Mouse (Mus musculus) CD4-positive, CD25-positive, alpha-beta regulatory T cell, adult 4 months (primary cell): ENCODE measurements around the gene Hspe1. TPM values are rescaled to one million over a fixed set of nuclear protein-coding genes. Genes with fewer than 3 reads are reported as not detected.
A peak's percentile ranks its signal among the peaks of the same experiment; 100 is the strongest.
"Not testable (repeated sequence)": the region's sequence is repeated elsewhere in the genome, so short reads cannot be mapped to it uniquely, and the experiment has no call there.

ENCODE experiments used
- ATAC-seq: one replicate; pipeline ENCODE4 v1.8.0; 2017
- polyA plus RNA-seq, 2 experiments: library from polyadenylated mRNA; unstranded; fragments of 100-300 nt; shearing (Covaris generic); gene quantifications; one replicate each; pipeline ENCODE4 v1.2.1; 2017

Gene Hspe1
- polyA plus RNA-seq, 2 experiments from 2014 or later: 128 to 193 TPM

DNA sequence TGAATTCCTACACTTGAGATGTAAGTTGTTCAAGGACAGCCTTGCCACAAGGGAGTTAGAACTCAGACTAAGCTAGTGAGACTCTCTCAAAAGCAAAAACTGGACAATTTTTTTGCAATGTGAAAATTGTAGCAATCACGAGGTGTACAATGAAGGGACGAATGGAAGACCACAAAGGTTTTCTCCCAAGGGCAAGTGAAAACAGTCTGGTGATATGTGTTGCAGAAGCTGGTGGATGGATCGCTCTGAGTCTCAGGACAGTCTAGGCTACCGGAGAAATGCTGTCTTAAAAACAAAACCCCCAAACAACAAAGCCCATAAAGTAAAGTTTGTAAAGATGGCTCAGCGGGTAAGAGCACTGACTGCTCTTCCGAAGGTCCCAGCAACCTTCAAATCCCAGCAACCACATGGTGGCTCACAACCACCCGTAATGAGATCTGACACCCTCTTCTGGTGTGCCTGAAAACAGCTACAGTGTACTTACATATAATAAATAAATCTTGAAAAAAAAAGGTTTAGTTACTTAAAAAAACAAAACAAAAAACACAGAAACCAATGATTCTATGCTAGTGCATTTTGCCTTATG, 2.1 kb upstream of the Hspe1 start:
- no peak for ATAC-seq

- peak; percentile 11 for ATAC-seq
Observed at GRCm38 (mm10) chr1:55086868-55087400, 998 bp upstream of the Hspe1 start.

- ATAC-seq: peak; percentile 31
Observed at GRCm38 (mm10) chr1:55087401-55087904, 479 bp upstream of the Hspe1 start.

DNA sequence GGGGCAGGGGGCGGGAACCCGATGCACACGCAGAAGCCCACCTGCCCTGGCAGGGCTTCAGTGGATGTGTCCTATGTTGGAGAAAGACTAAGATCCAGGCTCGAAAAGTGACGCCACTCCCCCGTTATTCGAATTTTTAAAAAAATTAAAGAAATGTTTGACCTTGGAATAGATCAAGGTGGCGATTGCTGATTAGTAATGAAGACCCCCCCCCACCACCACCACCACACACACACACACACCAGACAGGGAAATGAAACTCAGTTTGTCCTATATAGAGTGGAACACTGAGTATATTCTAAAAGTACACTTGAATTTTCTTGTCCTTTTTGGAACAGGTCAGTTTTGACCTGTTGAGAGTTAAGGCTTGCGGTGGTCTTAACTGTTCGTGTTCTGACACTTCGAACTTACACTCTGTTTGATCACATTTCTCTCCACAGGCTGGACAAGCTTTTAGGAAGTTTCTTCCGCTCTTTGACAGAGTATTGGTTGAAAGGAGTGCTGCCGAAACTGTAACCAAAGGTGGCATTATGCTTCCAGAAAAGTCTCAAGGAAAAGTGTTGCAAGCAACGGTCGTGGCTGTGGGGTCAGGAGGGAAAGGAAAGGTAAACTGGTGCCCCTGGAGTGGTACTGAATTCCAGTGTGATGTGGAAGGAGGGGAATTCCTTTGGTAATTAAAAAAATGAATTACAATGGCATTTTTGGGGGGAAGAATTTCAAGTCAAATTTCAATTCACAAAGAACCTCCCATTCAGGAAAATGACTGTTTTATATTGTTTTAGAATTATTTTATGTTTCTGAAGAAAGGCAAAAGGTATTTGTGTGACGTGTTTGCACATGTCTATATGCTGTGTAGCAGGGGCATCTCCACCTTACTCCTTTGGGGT, 922 bp downstream of the Hspe1 start:
- ATAC-seq: peak; percentile 30

DNA sequence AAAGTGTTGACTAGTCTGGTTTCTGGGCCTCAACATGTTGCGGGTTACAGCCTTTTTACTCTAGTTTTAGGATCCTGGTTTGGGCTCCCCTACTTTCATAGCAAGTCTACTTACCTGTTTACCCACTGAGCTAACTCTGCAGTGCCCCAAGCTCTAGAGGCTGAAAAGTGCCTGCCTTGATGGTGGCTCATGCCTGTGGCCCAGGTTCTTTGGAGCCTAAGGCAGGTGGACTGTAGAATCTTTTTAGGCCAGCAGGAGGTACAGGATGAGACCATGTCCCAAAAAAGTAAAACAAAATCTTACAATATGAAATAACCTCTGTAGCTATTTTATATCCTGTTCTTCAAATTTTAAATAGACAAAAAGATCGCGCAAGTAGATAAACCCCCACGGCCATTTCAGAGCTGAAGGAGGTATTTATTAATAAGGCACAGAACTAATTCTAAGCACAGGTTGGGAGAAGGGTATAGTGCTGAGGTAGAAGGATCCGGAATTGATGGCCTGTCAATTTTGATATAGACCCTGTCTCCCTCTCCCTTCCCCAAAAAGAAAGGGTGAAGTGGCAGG, 1.6 kb downstream of the Hspe1 start:
- no peak for ATAC-seq

- ATAC-seq: no peak
Observed at GRCm38 (mm10) chr1:55092056-55092455, 4.1 kb downstream of the Hspe1 start.

DNA sequence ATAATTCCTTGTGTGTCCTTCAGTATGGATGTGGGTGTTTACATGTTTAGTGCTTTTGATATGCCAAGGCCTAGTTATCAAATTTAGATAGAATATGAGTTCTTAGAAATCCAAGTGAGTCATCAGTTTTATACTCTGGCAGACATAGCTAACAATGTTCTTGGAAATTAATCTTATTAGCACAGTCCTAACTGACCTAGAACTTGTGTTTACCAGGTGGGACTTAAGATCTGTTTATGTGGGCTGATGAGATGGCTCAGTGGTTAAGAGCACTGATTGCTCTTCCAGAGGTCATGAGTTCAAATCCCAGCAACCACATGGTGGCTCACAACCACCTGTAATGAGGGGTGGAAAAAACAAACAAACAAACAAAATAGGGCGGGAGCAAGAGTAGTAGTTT, 4.5 kb downstream of the Hspe1 start:
- ATAC-seq: no peak

- no peak for ATAC-seq
Observed at GRCm38 (mm10) chr1:55106919-55107585, 19.1 kb downstream of the Hspe1 start.

- ATAC-seq: no peak
Observed at GRCm38 (mm10) chr1:55107644-55108043, 19.7 kb downstream of the Hspe1 start.

DNA sequence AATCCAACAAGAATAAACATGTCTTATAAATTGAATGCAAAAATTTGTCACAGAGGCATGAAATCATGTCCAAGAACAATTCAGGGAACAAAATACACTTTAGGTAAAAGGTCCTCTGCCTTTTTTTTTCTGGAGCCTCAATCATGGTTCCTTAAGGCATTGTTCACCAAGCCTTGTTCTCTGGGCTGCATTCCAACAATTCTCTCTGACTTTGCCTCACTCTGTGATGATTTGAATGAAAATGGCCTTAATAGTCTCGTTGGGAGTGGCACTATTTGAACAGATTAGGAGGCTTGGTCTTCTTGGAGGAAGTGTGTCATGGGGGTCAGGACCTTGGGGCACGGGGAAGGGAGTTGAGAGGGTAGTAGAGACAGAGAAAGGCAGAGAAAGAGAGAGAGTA, 20.5 kb downstream of the Hspe1 start:
- ATAC-seq: no peak

- no peak for ATAC-seq
Observed at GRCm38 (mm10) chr1:55109066-55109766, 21.3 kb downstream of the Hspe1 start.

DNA sequence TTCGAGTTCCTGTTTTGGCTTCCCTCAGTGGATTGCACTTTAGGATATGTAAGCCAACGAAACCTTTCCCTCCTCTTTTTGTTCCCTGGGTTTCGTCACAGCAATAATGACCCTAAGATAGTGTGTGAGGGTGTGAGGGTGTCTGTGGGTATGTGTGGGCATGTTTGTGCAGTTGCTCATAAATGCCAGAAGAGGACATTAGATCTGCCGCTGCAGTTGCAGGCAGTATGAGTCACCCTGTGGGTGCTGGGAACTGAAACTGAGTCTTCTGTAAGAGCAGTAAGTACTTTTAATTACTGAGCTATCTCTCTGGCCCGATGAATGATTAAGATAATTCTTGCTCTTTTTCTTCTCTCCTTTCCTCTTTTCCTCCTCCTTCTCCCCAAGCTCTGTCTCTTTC, 35.1 kb downstream of the Hspe1 start:
- no peak for ATAC-seq

DNA sequence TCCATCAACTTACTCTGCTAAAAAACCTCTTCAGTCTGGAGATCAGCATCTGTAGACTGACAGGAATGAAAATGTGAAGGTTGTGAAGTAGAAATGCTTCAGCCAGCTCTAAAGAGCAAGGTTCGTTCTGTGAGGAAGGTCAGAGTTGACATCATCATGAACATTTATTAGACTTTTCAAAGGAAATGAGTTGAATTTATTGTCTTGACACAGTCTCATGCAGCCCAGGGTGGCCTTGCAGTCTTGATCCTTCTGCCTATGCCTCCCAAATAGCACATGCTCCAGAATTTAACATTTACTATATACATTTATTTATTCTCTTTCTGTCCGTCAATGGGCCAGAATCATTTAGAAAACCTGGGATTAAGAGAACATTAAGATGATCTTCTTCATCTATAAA, 35.6 kb downstream of the Hspe1 start:
- ATAC-seq: no peak

- not testable (repeated sequence) for ATAC-seq
Observed at GRCm38 (mm10) chr1:55124136-55124535, 36.2 kb downstream of the Hspe1 start.

DNA sequence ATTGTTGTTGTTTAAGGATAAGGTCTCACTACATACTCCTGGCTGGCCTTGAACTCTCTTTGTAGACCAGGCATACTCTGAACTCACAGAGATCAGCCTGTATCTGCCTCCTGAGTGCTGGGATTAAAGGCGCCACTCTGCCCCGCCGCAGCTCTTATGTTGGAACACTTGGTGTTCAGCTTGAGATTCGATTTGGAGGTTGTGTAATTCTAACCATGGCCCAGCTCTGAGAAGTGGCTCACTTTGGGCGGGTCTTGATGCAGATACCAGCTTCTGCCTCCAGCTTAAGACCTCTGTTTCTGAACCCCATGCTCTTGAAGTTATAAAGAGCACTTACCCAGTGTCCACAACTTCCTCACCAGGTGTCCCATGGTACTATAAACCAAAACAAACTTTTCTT, 41.8 kb downstream of the Hspe1 start:
- ATAC-seq: no peak

- ATAC-seq: no peak
Observed at GRCm38 (mm10) chr1:55130190-55130916, 42.4 kb downstream of the Hspe1 start.

- ATAC-seq: peak; percentile 87
Observed at GRCm38 (mm10) chr1:55130943-55131401, 43.0 kb downstream of the Hspe1 start, which contains the start of gene Mob4. Mob4 (plus strand) TSS chr1:55131231.

DNA sequence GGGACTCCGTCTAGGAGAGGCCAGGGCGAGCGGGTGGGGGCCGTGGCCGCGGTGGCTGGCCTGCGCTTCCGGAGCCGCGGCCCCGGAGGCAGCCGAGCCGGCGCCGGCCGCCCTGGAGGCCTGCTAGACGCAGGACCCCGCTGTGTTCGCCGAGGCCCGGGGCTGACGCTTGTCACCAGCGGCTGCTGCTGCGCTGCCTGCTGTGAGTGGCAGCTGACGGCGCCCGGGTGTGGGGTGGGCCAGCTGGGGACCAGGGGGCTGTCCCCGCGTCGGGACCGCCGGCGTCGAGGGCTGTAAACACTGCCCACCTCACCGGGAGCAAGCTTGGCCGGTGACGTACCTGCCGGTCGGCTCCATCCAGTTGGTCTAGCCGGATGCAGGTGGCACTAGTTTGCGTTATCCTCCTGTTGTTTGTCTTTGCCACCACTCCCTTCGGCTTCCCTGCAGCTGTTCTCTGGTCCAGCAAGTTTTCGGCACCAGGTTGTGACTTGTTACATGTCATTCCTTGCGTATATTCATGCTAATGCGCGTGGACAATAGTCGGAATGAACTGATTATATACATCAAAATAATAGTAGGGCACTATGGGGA, 43.6 kb downstream of the Hspe1 start:
- peak; percentile 35 for ATAC-seq

GRCm38 (mm10) chr1:55132308-55132707, 44.4 kb downstream of the Hspe1 start:
- ATAC-seq: no peak

- ATAC-seq: no peak
Observed at GRCm38 (mm10) chr1:55133173-55133572, 45.2 kb downstream of the Hspe1 start.

GRCm38 (mm10) chr1:55134301-55134700, 46.4 kb downstream of the Hspe1 start:
- ATAC-seq: no peak
